Mouse (Mus musculus) thymus, postnatal 36 days (tissue): ENCODE measurements around the gene Syde2.

ENCODE experiments used
- DNase-seq, 2 experiments: peaks; one replicate each; pipeline ENCODE4 v3.0.0; 2022; ENCODE audit warnings: mixed read lengths in 2 of 2

The Syde2 gene

GRCm38 (mm10) chr3:146013490-146013889 is 25.8 kb downstream of the Syde2 start:
- no peak for DNase-seq

- DNase-seq = no peak
Observed at GRCm38 (mm10) chr3:146014321-146014720, 26.7 kb downstream of the Syde2 start.

- DNase-seq = no peak
Observed at GRCm38 (mm10) chr3:146016979-146017378, 29.3 kb downstream of the Syde2 start.

GRCm38 (mm10) chr3:146017521-146017920 is 29.9 kb downstream of the Syde2 start:
- no peak for DNase-seq

- DNase-seq = no peak
Observed at GRCm38 (mm10) chr3:146022232-146022631, 34.6 kb downstream of the Syde2 start.

GRCm38 (mm10) chr3:146024746-146025145 is 37.1 kb downstream of the Syde2 start:
- DNase-seq = no peak

GRCm38 (mm10) chr3:146025499-146025898 is 37.8 kb downstream of the Syde2 start:
- no peak for DNase-seq

GRCm38 (mm10) chr3:146027116-146027515 is 39.4 kb downstream of the Syde2 start:
- DNase-seq = no peak

GRCm38 (mm10) chr3:146028406-146028805 is 40.7 kb downstream of the Syde2 start:
- DNase-seq = no peak

- no peak for DNase-seq
Observed at GRCm38 (mm10) chr3:146029234-146029633, 41.6 kb downstream of the Syde2 start.

- DNase-seq = no peak
Observed at GRCm38 (mm10) chr3:146030255-146030836, 42.7 kb downstream of the Syde2 start.

- no peak for DNase-seq
Observed at GRCm38 (mm10) chr3:146032976-146033375, 45.3 kb downstream of the Syde2 start.

GRCm38 (mm10) chr3:146037906-146038305 is 50.2 kb downstream of the Syde2 start:
- no peak for DNase-seq

- DNase-seq = peak; percentile 79 to 85
Observed at GRCm38 (mm10) chr3:146039132-146039903, 51.6 kb downstream of the Syde2 start.

GRCm38 (mm10) chr3:146041382-146041781 is 53.7 kb downstream of the Syde2 start:
- DNase-seq = no peak

GRCm38 (mm10) chr3:146044977-146045376 is 57.3 kb downstream of the Syde2 start:
- DNase-seq = peak; percentile 26 to 50

GRCm38 (mm10) chr3:146046076-146046475 is 58.4 kb downstream of the Syde2 start:
- no peak for DNase-seq

- no peak for DNase-seq
Observed at GRCm38 (mm10) chr3:146047704-146048207, 60.1 kb downstream of the Syde2 start.

GRCm38 (mm10) chr3:146049951-146050350 is 62.3 kb downstream of the Syde2 start:
- DNase-seq = no peak

- no peak for DNase-seq
Observed at GRCm38 (mm10) chr3:146051277-146052007, 63.8 kb downstream of the Syde2 start.

- no peak for DNase-seq
Observed at GRCm38 (mm10) chr3:146053082-146053814, 65.6 kb downstream of the Syde2 start.

- DNase-seq = no peak
Observed at GRCm38 (mm10) chr3:146053873-146054272, 66.2 kb downstream of the Syde2 start.

- DNase-seq = no peak
Observed at GRCm38 (mm10) chr3:146057131-146057530, 69.5 kb downstream of the Syde2 start.
